Mouse (Mus musculus): ENCODE data around the gene Crlf1.

Gene Crlf1

DNA sequence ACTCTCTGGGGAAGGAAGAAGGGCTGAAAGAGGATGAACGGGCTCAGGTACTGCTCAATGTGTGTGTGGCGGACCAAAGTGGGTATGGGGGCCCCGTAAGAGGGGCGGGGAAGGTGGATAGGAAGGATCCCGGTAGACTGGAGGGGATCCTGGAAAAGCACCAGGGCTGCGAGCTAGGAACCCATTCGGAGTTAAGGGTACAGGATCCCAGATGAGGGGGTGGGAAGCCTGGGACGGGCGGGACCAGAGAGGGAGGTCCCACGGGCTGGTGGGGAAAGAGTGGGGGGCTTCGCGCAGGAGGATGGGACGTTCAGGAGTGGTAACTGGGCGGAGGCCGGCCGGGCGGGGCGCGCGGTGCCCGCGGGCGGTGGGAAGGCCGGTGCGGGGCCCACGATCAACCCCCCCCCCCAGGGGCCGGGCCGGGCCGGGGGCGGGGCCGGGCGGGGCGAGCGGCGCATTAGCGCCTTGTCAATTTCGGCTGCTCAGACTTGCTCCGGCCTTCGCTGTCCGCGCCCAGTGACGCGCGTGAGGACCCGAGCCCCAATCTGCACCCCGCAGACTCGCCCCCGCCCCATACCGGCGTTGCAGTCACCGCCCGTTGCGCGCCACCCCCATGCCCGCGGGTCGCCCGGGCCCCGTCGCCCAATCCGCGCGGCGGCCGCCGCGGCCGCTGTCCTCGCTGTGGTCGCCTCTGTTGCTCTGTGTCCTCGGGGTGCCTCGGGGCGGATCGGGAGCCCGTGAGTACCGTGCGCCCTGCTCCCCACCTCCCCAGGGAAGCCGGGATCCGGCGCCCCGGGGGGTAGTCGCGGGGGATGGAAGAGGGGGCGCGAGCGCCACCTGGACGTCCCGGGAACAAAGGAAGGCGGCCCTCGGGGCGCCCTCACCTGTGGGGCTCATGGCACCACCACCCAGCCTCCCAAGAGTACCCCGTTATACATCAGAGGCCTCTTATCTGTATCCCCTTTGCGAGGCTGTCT is at the start of gene Crlf1:
Gene Crlf1, plus strand, starts transcription at position 495 of the 977 bp plus-strand sequence.
- DNase-seq (ENCODE audit: low spot score): no peak

DNA sequence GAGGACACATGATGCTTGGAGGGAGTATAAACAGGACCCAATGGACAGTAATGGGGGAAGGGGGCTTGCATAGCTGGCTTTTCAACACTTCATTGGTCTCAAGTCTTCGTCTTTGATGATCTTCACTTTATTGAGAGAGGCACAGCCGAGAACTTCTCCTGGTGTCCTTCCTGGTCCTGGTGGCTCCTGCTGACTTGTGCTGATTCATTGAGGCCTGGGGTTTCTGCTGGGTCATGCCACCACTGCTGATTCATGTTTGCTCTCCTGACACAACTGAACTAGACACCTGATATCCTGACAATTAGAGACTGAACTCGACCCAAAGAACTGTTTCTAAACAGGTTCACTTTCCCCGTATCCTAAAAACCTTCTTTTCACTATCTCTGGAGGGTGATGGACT is 49.6 kb upstream of the Crlf1 start:
- no peak for DNase-seq (ENCODE audit: low spot score)

DNA sequence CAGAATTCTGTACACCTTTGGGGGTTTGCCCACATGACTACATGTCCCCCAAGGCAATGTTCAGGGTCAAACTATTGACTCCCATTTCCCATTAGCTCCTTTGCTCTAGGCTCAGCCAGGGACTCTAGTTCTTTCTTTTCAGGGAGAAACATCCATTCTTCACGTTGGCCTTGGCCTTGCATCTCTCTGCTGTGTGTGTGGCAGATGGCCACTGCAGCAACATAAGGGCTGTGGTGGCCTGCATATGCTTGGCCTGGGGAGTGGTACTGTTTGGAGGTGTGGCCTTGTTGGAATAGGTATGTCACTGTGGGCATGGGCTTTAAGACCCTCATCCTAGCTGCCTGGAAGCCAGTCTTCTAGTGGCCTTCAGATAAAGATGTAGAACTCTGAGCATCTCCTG is 47.0 kb upstream of the Crlf1 start:
- DNase-seq (ENCODE audit: low spot score): no peak

- peak; percentile 35 for DNase-seq (ENCODE audit: low spot score)
Measured at GRCm38 (mm10) chr8:70447639-70448420, 45.1 kb upstream of the Crlf1 start.

DNA sequence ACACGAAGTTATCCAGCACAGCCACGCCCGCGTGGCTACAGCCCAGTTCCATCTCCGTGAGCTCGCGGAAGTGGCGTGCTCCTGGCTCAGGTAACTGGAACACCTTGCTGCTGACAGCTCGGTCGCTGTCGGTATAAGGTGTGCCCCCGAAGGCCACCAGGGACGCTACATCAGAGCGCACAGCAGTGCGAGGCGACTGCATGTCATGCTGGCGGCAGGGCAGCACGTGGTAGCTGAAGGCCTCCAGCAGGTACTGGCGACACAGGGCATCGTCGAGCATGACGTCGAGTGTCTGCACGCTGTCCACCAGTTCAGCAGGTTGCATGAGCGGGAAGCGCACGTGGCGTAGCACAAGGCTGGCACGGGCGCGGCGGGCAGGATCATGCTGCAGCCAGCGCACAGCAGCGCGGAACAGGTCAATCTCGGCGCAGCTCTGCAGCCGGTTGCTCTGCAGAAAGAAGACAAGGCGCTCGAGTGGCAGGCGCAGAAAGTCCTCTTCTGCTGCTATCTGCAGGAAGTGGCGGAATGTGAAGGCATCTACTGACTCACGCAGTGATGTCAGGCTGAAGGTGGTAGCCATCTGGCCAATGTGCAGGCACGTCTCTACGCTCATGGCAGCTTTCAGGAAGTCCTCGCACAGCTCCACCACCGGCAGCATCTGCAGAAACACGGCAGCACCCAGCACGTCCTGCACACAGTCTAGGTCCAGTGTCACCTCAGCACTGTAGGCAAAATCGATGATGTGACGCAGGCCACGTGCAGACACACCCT is 40.6 kb upstream of the Crlf1 start:
- no peak for DNase-seq (ENCODE audit: low spot score)

DNA sequence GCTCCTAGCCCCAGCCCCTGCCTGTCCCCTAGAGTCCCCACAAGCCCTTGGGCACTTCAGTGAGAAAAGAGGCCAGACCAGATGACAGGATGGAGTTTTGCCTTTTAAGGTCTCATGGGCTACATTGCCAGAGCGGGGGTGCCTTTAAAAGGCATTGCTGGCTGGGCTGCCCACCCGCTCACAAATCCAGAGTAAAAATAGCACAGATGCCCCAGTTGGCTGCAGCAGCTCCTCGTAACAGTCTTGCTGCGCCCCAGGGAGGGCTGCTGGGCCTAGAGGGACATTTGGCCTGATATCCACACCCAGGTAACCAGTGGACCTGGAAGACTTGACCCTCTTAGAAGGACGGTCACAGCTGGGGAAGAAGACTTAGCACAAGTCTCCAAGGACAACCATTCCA is 39.1 kb upstream of the Crlf1 start:
- DNase-seq (ENCODE audit: low spot score): no peak

GRCm38 (mm10) chr8:70456996-70457395 is 36.0 kb upstream of the Crlf1 start:
- no peak for DNase-seq (ENCODE audit: low spot score)

DNA sequence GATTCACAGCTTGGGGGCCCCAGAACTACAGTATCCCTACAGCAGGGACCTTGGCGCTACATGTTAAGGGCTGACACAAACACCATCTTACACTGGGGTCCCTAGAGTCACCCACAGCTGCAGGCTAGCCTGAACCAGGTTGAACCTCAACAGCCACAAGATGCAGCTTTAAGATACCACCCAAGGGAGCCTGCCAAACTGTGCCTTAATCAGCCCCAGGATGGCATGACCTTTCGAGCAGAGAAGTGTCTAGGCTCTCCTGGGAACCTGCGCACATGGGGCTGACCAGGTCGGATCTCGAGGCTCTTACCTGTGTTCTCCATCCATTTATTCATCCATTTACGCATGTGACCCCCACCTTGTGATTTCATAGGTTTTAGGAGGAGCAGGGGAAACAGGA is 35.1 kb upstream of the Crlf1 start:
- no peak for DNase-seq (ENCODE audit: low spot score)

- no peak for DNase-seq (ENCODE audit: low spot score)
Measured at GRCm38 (mm10) chr8:70458462-70458861, 34.5 kb upstream of the Crlf1 start.

DNA sequence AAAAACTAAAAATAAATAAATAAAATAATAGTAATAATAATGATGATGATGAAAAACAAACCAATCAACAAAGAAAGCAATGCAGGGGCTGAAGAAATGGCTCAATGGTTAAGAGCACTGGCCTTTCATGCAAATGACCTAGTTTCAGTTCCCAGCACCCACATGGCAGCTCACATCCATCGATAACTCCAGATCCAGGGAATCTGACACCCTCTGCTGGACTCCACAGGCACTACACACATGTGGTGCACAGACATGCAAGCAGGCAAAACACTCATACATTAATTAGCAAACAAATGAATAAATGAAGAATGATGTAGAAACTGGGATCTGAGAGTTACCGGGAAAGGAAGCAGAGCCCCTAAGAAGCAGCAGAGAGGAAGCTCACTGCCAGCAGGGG is 33.3 kb upstream of the Crlf1 start:
- no peak for DNase-seq (ENCODE audit: low spot score)

DNA sequence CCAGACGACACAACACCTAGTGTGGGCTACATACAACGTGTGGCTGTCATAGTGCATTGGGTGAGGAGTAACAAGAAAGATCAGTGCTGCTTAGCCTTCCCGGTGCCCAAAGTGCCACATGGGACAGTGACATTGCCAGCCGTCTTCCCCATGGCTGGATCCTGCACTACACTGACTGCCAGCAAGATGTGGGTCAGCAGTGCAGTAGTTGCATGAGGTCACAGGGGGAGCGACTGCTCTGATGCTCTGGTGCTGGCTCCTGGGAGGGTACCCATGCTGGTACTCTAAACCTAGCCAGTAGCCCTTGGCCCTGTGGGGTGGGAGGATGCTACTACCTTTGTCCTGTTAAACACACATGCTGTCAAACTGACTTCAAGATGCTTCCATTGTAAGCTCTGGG is 32.8 kb upstream of the Crlf1 start:
- no peak for DNase-seq (ENCODE audit: low spot score)

DNA sequence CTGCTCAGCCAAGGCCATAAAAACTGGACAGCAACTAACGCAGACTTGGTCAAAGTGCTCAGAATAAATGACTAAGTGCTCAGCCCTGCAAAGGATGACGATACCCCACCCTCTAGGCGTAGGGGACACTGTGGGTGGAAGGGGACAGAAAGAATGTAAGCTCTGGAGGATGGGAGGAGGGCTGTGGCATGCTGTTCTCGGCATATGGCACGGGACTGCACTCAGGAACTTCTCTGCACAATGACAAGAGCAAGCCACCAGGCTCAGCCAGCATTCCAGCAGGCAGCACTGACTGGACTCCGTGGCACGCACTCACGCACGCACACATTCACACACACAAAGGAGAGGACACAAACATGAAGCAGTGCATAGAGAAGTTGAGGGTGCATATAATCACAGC is 32.4 kb upstream of the Crlf1 start:
- no peak for DNase-seq (ENCODE audit: low spot score)

GRCm38 (mm10) chr8:70461765-70462515 is 31.0 kb upstream of the Crlf1 start:
- DNase-seq (ENCODE audit: low spot score): no peak

- no peak for DNase-seq (ENCODE audit: low spot score)
Measured at GRCm38 (mm10) chr8:70462516-70462813, 30.5 kb upstream of the Crlf1 start.

DNA sequence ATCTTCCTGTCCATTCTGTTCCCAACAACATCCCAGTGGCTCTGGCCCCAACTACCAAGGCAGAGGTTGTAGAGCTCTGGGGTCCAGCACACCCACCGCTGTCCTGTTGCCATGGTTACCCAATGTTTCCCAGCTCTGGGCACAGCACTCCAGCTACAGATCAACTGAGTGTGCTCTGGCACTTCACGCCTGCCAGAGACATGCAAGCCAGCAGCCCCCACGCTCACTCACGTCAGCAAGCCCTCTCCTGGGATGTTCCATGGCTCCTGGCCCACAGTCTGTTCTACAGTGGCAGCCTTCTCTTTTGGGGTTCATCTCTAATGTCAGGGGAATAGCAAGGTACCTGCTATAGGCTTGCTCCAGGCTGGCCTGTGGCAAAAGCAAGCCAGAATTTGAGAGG is 29.7 kb upstream of the Crlf1 start:
- DNase-seq (ENCODE audit: low spot score): no peak

DNA sequence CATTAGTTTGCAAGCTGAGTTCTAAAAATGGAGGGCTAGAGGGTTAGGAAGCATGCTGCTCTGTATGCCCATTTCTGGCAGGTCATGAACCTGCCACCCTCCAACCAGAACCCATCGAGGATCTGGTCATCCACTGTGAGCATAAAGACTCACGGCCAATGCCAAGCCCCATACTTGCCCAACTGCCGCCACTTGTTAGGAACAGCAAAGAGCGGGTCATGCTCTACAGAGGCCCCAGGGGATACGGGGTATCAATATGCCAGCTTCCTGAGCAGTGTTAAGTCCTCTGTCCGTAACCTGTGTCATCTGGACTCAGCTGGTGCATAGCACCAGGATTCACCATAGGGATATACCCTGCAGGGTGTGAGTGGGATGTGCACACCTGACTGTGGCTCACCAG is 28.8 kb upstream of the Crlf1 start:
- DNase-seq (ENCODE audit: low spot score): no peak

DNA sequence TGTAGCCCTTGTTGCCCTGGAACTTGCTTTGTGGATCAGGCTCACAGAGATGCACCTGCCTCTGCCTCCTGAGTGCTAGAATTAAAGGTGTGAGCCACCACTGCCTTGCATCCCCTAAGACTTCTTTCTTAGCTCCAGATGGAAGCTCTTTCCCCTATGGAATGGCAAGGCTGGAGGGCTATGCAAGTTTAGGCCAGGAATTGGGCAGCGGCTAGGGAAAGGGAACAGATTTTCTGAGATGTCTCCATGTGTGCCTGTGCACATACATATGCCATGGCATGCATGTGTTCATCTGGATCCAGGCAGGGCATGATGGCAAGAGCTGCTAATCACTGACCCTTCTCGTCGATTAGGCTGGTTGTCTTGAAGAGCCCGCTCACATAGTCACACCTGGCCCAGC is 27.3 kb upstream of the Crlf1 start:
- no peak for DNase-seq (ENCODE audit: low spot score)

- no peak for DNase-seq (ENCODE audit: low spot score)
Measured at GRCm38 (mm10) chr8:70466305-70466704, 26.7 kb upstream of the Crlf1 start.

DNA sequence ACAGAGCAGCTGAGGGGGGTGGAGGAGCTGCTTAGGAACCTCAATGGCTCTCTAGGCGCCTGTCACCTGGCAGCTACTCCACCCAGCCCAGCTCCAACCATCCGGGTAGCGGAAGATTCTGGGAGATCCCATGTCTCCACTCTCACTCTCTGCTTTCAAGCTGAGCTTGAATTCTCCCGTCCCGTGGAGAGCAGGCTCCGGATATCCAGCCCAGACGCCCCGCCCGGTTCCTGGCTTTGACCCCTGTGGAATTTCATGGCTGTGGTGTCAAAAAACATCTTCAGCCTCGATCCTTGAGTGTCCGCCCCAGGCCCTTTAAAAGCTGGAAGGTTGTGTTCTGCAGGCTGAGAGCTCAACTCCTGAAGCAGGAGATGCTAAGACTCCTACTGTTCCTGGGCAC is 26.2 kb upstream of the Crlf1 start:
- DNase-seq (ENCODE audit: low spot score): no peak

GRCm38 (mm10) chr8:70467229-70467725 is 25.7 kb upstream of the Crlf1 start:
- no peak for DNase-seq (ENCODE audit: low spot score)

DNA sequence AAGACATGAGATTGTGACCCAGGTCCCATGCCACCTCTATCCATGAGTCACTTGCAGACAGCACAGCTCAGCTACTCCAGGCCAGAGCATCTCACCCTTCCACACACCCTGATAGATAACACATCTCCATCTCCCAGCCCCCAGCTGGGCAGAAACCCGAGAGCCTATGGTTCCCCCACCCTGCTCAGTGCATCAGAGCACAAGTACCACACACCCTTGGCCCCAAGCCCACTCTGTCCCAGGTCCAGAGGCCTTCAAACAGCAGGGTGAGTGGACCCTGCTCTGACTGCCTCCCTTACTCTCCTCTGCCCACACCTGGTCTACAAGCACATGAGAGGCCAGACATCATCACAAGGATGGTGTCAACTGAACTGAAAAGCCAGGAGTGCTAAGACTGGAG is 25.1 kb upstream of the Crlf1 start:
- DNase-seq (ENCODE audit: low spot score): no peak

GRCm38 (mm10) chr8:70468733-70469132 is 24.2 kb upstream of the Crlf1 start:
- DNase-seq (ENCODE audit: low spot score): no peak
